Mouse (Mus musculus) small intestine, adult 2 months (tissue): Measurements from ENCODE around the gene Sult1a1. TPM values are rescaled to one million over a fixed set of nuclear protein-coding genes. Genes with fewer than 3 reads are reported as not detected.
"Not testable (repeated sequence)": the region's sequence is repeated elsewhere in the genome, so short reads cannot be mapped to it uniquely, and the experiment has no call there.

Source experiments
- H3K27ac ChIP-seq: fragments of 200-500 bp; 2 replicates; pipeline ENCODE4 v1.5.1; 2012; ENCODE audit warnings: low read depth, low read length, control low read depth, inconsistent platforms; ENCODE audit not compliant: insufficient read depth
- H3K27me3 ChIP-seq: fragments of 200-500 bp; 2 replicates; pipeline ENCODE4 v1.6.1; 2012; ENCODE audit warnings: mild to moderate bottlenecking, moderate library complexity, low read length, inconsistent platforms; ENCODE audit not compliant: control insufficient read depth, insufficient read depth
- H3K36me3 ChIP-seq: fragments of 200-500 bp; 2 replicates; pipeline ENCODE4 v1.6.1; 2012; ENCODE audit warnings: mild to moderate bottlenecking, low read length, control low read depth, inconsistent platforms; ENCODE audit not compliant: control insufficient read depth, insufficient read depth
- H3K4me1 ChIP-seq: fragments of 200-500 bp; 2 replicates; pipeline ENCODE4 v1.6.1; 2012; ENCODE audit warnings: low read length, inconsistent platforms, mixed read lengths; ENCODE audit not compliant: control insufficient read depth, insufficient read depth, insufficient read length
- H3K4me3 ChIP-seq: fragments of 200-500 bp; 2 replicates; pipeline ENCODE4 v1.5.1; 2012; ENCODE audit warnings: low read depth, mild to moderate bottlenecking, control low read depth, inconsistent platforms, low read length, moderate library complexity
- CTCF ChIP-seq: fragments of 200-500 bp; IDR thresholded peaks from 2 replicates; pipeline ENCODE4 v1.5.1; 2012; ENCODE audit warnings: low read depth, mild to moderate bottlenecking, control low read depth, inconsistent platforms, low read length, moderate library complexity, mixed read lengths; ENCODE audit not compliant: insufficient replicate concordance, insufficient read length; ENCODE audit errors: extremely low read depth
- POLR2A ChIP-seq: fragments of 200-500 bp; IDR thresholded peaks from 2 replicates; pipeline ENCODE4 v1.6.1; 2012; ENCODE audit warnings: low read depth, mild to moderate bottlenecking, control low read depth, inconsistent platforms, low read length, moderate library complexity
- WGBS: fragments of 180-500 bp; shearing (Covaris S2); methylation state at CpG from one replicate; pipeline ENCODE4 v1.1.7; 2018; 5-methylcytosine and 5-hydroxymethylcytosine counted together
- polyA plus RNA-seq: library from polyadenylated mRNA; depleted of rRNA; stranded (reverse); fragments of >200 nt; gene quantifications from 2 replicates; pipeline ENCODE4 v1.2.3, GENCODE M21; 2012

The Sult1a1 gene
- polyA plus RNA-seq, 1 experiment: 7.4 TPM

DNA sequence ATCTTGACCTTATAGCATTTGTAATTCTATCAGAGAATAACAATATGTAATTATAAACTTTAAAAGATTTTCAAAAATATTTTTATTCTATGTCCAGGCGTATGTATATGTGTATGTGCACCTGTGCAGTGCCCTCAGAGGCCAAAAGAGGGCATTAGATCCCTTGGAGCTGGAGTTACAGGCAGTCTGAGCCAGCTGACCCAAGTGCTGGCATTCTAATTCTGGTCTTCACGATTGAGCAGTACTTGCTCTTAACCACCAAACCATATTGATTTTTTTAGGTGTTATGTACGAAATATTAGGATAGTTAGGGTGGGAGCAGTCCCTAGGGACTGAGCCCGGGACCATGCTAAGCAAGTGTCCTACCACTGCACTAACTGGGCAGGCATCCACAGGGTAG, 27.7 kb downstream of the Sult1a1 start:
- WGBS: 75% methylated on average over 4 of the region's 4 CpGs
- Histone ChIP-seq H3K27me3 (no peaks in the 10 kb centered on the region), H3K4me3 (no peak overlapping the region), H3K4me1 (peaks cover 15% of the 10 kb centered on the region; the same call in 1 of the 2 replicates), H3K36me3 (no peaks in the 10 kb centered on the region), H3K27ac (no peak overlapping the region)
- TF ChIP-seq POLR2A (no peak), CTCF (no peak)

DNA sequence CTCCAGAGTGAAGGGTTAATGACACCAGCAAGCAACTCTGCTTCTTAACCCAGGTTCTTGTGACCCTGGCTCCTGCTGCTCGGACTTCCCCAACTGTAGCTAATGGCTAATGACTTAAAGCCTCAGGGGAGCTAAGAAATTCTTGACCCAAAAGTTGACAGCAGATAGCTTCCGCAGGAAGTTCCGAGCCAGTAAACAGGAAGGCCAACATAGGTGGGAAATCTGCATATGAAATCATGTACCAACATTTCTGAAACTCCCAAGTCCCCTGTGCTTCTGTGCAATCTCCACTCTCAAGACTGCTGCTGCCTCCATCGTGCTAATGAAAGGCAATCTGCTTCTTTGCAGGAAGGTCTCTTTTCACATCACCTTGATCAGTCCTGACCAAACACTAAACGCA, 30.5 kb downstream of the Sult1a1 start:
- Histone ChIP-seq H3K27ac (no peak overlapping the region), H3K4me3 (no peak overlapping the region), H3K27me3 (no peaks in the 10 kb centered on the region), H3K36me3 (no peaks in the 10 kb centered on the region), H3K4me1 (peaks cover 15% of the 10 kb centered on the region; the same call in 1 of the 2 replicates)
- TF ChIP-seq CTCF: no peak
- TF ChIP-seq POLR2A: no peak
- 69% methylated on average over 5 of the region's 5 CpGs for WGBS

- TF ChIP-seq CTCF (no peak), POLR2A (no peak)
- Histone ChIP-seq H3K36me3 (no peaks in the 10 kb centered on the region), H3K27ac (no peak overlapping the region), H3K4me3 (no peak overlapping the region), H3K4me1 (peaks cover 11% of the 10 kb centered on the region; the same call in 1 of the 2 replicates), H3K27me3 (no peaks in the 10 kb centered on the region)
Measured at GRCm38 (mm10) chr7:126644914-126645313, 31.3 kb downstream of the Sult1a1 start.

DNA sequence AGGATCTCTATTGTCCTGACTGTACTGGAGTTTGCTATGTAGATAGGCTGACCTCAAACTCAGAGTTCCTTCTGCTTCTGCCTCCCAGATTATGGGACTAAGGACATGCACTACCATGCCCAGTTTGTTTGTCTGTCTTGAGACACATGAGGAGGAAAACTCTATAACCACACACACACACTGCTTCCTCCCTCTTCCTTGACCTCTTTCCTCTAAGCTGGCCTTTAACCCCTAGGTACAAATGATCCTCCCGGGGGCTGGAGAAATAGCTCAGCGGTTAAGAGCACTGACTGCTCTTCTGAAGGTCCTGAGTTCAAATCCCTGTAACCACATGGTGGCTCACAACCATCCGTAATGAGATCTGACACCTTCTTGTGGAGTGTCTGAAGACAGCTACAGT, 31.9 kb downstream of the Sult1a1 start:
- H3K4me3 ChIP-seq: no peak overlapping the region
- no peaks in the 10 kb centered on the region for H3K27me3 ChIP-seq
- H3K36me3 ChIP-seq: no peaks in the 10 kb centered on the region
- no peak overlapping the region for H3K27ac ChIP-seq
- no peak for TF ChIP-seq CTCF
- TF ChIP-seq POLR2A: no peak
- H3K4me1 ChIP-seq: peaks cover 9% of the 10 kb centered on the region; the same call in 1 of the 2 replicates
- 60% methylated on average over 3 of the region's 3 CpGs for WGBS

GRCm38 (mm10) chr7:126643244-126643617, 33.0 kb downstream of the Sult1a1 start:
- not testable (repeated sequence) for H3K4me3 ChIP-seq, H3K27me3 ChIP-seq, H3K36me3 ChIP-seq, H3K4me1 ChIP-seq, H3K27ac ChIP-seq
- WGBS: 16% methylated on average over 3 of the region's 3 CpGs

DNA sequence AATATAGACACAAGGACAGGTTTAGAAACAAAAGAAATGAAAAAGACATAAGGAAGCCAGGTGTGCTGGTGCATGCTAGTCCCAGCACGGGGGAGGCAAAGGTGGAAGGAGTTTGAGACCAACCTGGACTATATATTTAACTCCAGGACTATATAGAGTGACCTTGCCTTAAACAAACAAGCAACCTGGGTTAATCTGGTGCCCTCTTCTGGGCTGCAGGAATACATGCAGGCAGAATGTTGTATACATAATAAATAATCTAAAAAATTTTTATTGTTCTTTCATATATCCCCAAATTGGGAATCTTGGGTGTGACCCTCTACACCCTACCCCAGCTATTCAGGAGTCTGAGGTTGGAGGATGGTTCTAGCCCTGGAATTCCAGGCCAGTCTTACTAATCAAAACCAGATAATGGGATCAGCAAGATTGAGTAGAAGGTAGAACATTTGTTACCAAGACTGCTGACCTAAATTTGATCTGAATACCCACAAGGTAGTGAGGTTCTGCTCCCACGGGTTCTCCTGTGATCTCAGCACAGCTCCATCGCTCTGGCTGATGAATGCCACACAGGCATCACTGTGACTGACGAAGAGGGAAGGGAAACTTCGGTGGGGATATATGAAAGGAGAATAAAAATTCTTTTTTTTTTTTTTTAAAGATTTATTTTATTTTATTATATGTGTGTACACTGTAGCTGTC, 33.5 kb downstream of the Sult1a1 start:
- Histone ChIP-seq H3K4me1 (peaks cover 7% of the 10 kb centered on the region; the same call in 1 of the 2 replicates), H3K27me3 (no peaks in the 10 kb centered on the region), H3K4me3 (no peak overlapping the region), H3K36me3 (no peaks in the 10 kb centered on the region), H3K27ac (no peak overlapping the region)
- TF ChIP-seq CTCF (peak; percentile 12; the same call in 1 of the 2 replicates), POLR2A (no peak)
- WGBS: 52% methylated on average over 5 of the region's 5 CpGs

DNA sequence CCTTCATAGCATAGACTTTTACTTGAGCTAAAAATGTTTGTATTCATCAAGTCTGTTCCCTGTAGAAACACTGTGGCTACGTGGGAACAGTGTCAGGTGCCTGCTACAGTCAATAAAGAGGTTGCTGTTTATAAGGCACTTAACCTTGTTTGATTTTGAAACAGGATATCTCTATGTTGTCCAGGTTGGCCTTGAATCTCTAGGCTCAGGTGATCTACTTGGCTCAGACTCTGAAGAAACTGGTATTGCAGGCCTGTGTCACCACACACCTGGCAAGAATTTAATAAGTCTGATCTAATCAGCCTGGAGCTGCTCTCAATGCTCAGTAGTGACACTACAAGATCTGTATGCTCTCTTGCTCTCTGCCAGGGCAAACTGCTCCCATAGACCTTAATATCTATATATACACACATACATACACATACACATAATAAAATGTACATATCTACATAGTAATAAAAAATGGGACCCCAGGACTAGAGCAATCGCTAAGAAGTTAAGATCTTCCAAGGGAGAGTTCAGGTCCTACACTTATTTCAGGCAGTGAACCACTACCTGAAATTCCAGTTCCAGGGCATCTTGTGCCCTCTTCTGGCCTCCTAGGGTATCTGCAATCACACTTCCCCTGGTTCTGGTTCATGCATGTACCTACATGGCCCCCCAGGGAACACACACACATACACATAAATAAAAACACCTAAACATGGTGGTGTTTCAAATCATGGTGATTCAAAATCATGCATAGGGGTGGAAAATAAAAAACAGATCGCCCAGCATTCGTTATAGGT, 39.3 kb downstream of the Sult1a1 start:
- 13% methylated on average over 4 of the region's 4 CpGs for WGBS
- H3K27ac ChIP-seq: no peak overlapping the region
- TF ChIP-seq POLR2A (no peak), CTCF (peak; percentile 55; the same call in 1 of the 2 replicates)

More for the DNA sequence above, 39.3 kb downstream of the Sult1a1 start:
- H3K27me3 ChIP-seq: no peaks in the 10 kb centered on the region
- no peaks in the 10 kb centered on the region for H3K36me3 ChIP-seq
- H3K4me1 ChIP-seq: no peaks in the 10 kb centered on the region
- H3K4me3 ChIP-seq: no peak overlapping the region
